ENCODE assay signal across 8 mouse cellular contexts in genomic region chr13:12257391-12258380, GRCm38 (mm10). TPM values are rescaled to one million over a fixed set of nuclear protein-coding genes. Genes with fewer than 3 reads are reported as not detected.
DNase-seq lines count a peak whose midpoint lies in the region; ATAC-seq and TF ChIP-seq lines count a peak whose summit lies in the region.

Mtr (minus strand) TSS chr13:12258113.

- H3K4me2 ChIP-seq in forebrain, embryonic 16.5 days (ENCODE audit: low read length): peak within 1 kb of the TSS; percentile 59
- peak within 1 kb of the TSS; percentile 68 for H3K4me2 ChIP-seq in lung, embryonic 14.5 days

- no peak for TF ChIP-seq CTCF in G1E (IDR thresholded peaks at IDR 0.05; ENCODE audit: low read depth, low read length)
- TF ChIP-seq CTCF in layer of hippocampus, adult 2 months (conservative IDR thresholded peaks at IDR 0.05): no peak
- TF ChIP-seq CTCF in lung, embryonic 14.5 days (IDR thresholded peaks at IDR 0.05; ENCODE audit: low read depth): no peak
- TF ChIP-seq CTCF in olfactory bulb, adult 2 months (IDR thresholded peaks at IDR 0.05; ENCODE audit: insufficient read depth, low read depth, low read length): no peak
- 0 out of 2 replicates have a peak, but pooled peaks have one; percentile 34 for TF ChIP-seq CTCF in thymus, adult 2 months (IDR thresholded peaks at IDR 0.05; ENCODE audit: borderline replicate concordance, control insufficient read depth, extremely low read depth, insufficient read depth, low read length, poor library complexity)

- intact Hi-C loops in heart, postnatal 36 days (cut with DNase I): loop anchor here (5.0 kb wide), 2 partner anchors 135 to 310 kb away; partner anchors contain the start of gene Ero1lb

- H3K36me3 ChIP-seq in G1E (replicated peaks): peaks cover 22% of the 10 kb centered on the region
- no peaks in the 10 kb centered on the region for H3K36me3 ChIP-seq in forebrain, embryonic 16.5 days (ENCODE audit: control insufficient read depth, insufficient read depth)
- H3K36me3 ChIP-seq in lung, embryonic 14.5 days (ENCODE audit: insufficient read depth): no peaks in the 10 kb centered on the region
- H3K36me3 ChIP-seq in thymus, adult 2 months (ENCODE audit: control insufficient read depth, insufficient read depth, low read length): no peaks in the 10 kb centered on the region

- peak; percentile 99 for ATAC-seq in G1E (ENCODE audit: extremely low read depth, insufficient number of reproducible peaks, low FRiP score, poor library complexity, severe bottlenecking)
- ATAC-seq in forebrain, embryonic 16.5 days: peak; percentile 100
- ATAC-seq in lung, embryonic 14.5 days (ENCODE audit: insufficient read depth): peak; percentile 100

- peaks cover 13% of the 10 kb centered on the region for H3K9me3 ChIP-seq in G1E (replicated peaks)
- no peaks in the 10 kb centered on the region for H3K9me3 ChIP-seq in forebrain, embryonic 16.5 days (ENCODE audit: control insufficient read depth, low read length)
- no peaks in the 10 kb centered on the region for H3K9me3 ChIP-seq in lung, embryonic 14.5 days (ENCODE audit: low read depth, low read length)

- peak within 1 kb of the TSS; percentile 90 for H3K27ac ChIP-seq in forebrain, embryonic 16.5 days (ENCODE audit: low read length)
- H3K27ac ChIP-seq in layer of hippocampus, adult 2 months: peak within 1 kb of the TSS; percentile 83
- peak within 1 kb of the TSS; percentile 91 for H3K27ac ChIP-seq in lung, embryonic 14.5 days (ENCODE audit: low read depth)
- H3K27ac ChIP-seq in olfactory bulb, adult 2 months (ENCODE audit: insufficient read depth, low read depth, low read length): peak within 1 kb of the TSS; percentile 40; the same call in 1 of the 2 replicates
- H3K27ac ChIP-seq in thymus, adult 2 months (ENCODE audit: control insufficient read depth, insufficient read depth, low read length): peak within 1 kb of the TSS; percentile 24; the same call in 1 of the 2 replicates

- DNase-seq in G1E (ENCODE audit: low spot score): peak; percentile 95
- DNase-seq in cerebellum, adult 18-20 months: peak; percentile 95 to 99
- peak; percentile 91 for DNase-seq in heart, postnatal 36 days
- peak; percentile 95 to 97 for DNase-seq in layer of hippocampus, adult 2 months (ENCODE audit: low spot score in 2 of 2)
- peak; percentile 98 for DNase-seq in lung, embryonic 14.5 days
- peak; percentile 96 for DNase-seq in thymus, adult 2 months

- TF ChIP-seq POLR2A in olfactory bulb, adult 2 months (IDR thresholded peaks at IDR 0.05; ENCODE audit: insufficient read depth, low read depth, low read length): peak; percentile 91
- TF ChIP-seq POLR2A in thymus, adult 2 months (IDR thresholded peaks at IDR 0.05; ENCODE audit: control insufficient read depth, extremely low read depth, insufficient read depth, low read length, poor library complexity): peak; percentile 94

- peaks cover 28% of the 10 kb centered on the region for H3K4me1 ChIP-seq in G1E (ENCODE audit: insufficient read depth, low read depth, low read length)
- H3K4me1 ChIP-seq in forebrain, embryonic 16.5 days (replicated peaks; ENCODE audit: control insufficient read depth, insufficient read depth, low read length): peaks cover 10% of the 10 kb centered on the region
- peaks cover 10% of the 10 kb centered on the region; the same call in 1 of the 2 replicates for H3K4me1 ChIP-seq in lung, embryonic 14.5 days (ENCODE audit: insufficient read depth)
- no peaks in the 10 kb centered on the region for H3K4me1 ChIP-seq in olfactory bulb, adult 2 months (ENCODE audit: control insufficient read depth, insufficient read depth, low read length)
- H3K4me1 ChIP-seq in thymus, adult 2 months (replicated peaks; ENCODE audit: control insufficient read depth, insufficient read depth, low read length): no peaks in the 10 kb centered on the region

- H3K27me3 ChIP-seq in G1E (ENCODE audit: insufficient read depth, low read length): no peaks in the 10 kb centered on the region
- no peaks in the 10 kb centered on the region for H3K27me3 ChIP-seq in forebrain, embryonic 16.5 days (replicated peaks; ENCODE audit: control insufficient read depth, insufficient read depth, low read length)
- no peaks in the 10 kb centered on the region for H3K27me3 ChIP-seq in lung, embryonic 14.5 days (ENCODE audit: insufficient read depth, low read length)
- H3K27me3 ChIP-seq in thymus, adult 2 months (ENCODE audit: control insufficient read depth, insufficient read depth, low read length): no peaks in the 10 kb centered on the region

- under 1% methylated on average over 69 of the region's 69 CpGs for WGBS in forebrain, embryonic 16.5 days
- under 1% methylated on average over 69 of the region's 69 CpGs for WGBS in lung, embryonic 14.5 days
- WGBS in olfactory bulb, adult 2 months: under 1% methylated on average over 69 of the region's 69 CpGs
- under 1% methylated on average over 69 of the region's 69 CpGs for WGBS in thymus, adult 2 months

- H3K4me3 ChIP-seq in G1E (ENCODE audit: low read depth, low read length): peak within 1 kb of the TSS; percentile 85
- H3K4me3 ChIP-seq in forebrain, embryonic 16.5 days (replicated peaks; ENCODE audit: low read length): peak within 1 kb of the TSS; percentile 73
- H3K4me3 ChIP-seq in layer of hippocampus, adult 2 months: peak within 1 kb of the TSS; percentile 97
- peak within 1 kb of the TSS; percentile 66 for H3K4me3 ChIP-seq in lung, embryonic 14.5 days (ENCODE audit: low read depth, low read length)
- peak within 1 kb of the TSS; percentile 79 for H3K4me3 ChIP-seq in olfactory bulb, adult 2 months (ENCODE audit: insufficient read depth, low read depth, low read length)
- H3K4me3 ChIP-seq in thymus, adult 2 months (ENCODE audit: control insufficient read depth, insufficient read depth, low read length): peak within 1 kb of the TSS; percentile 83

- peak within 1 kb of the TSS; percentile 79 for H3K9ac ChIP-seq in forebrain, embryonic 16.5 days (replicated peaks; ENCODE audit: low read depth, low read length)
- peak within 1 kb of the TSS; percentile 62 for H3K9ac ChIP-seq in lung, embryonic 14.5 days

RNA-seq across cellular contexts. Expression of gene Mtr, which starts in this region (rescaled TPM):
- 55.9 and 58.5 TPM in 2 replicates for total RNA-seq in G1E (2014; fragmentation: Nextera tagmentation)
- 39.1 and 48.7 TPM in 2 replicates for total RNA-seq in G1E (2017)
- 17.8 and 26.4 TPM in 2 replicates for polyA plus RNA-seq in G1E (2012)
- 5.3 and 5.8 TPM in 2 replicates for polyA plus RNA-seq in forebrain, embryonic 16.5 days (2015; fragmentation: Nextera tagmentation; extraction: Ambion mirVana)
- 100 to 1,000 TPM in 1 of 2 experiments, 10 to 100 TPM in 1; 59.9 to 102 TPM for total RNA-seq in heart, postnatal 36 days (2021)
- 10 to 100 TPM; 18.2 to 20.6 TPM for total RNA-seq in layer of hippocampus, adult 2 months (2021)
- polyA plus RNA-seq in lung, embryonic 14.5 days (2014; fragmentation: Nextera tagmentation; extraction: Ambion mirVana): 21.3 and 21.9 TPM in 2 replicates
- polyA plus RNA-seq in olfactory bulb, adult 2 months (2012; ENCODE audit: insufficient read depth, insufficient read length, low replicate concordance, missing spikeins): not detected in 2 replicates
- 13.5 and 14.5 TPM in 2 replicates for polyA plus RNA-seq in thymus, adult 2 months (2012; rRNA removed)

Comparison
In these comparisons a context has a peak if more than half of its experiments do, and no peak if none do; other contexts are left out.
1. Peak in every context shown above with its lines: DNase-seq, ATAC-seq, H3K4me3 ChIP-seq and H3K27ac ChIP-seq.
2. H3K27ac ChIP-seq: peak in every context shown above with its lines; median percentile 91 in lung, embryonic 14.5 days; 90 in forebrain, embryonic 16.5 days; 83 in layer of hippocampus, adult 2 months; 40 in olfactory bulb, adult 2 months; 24 in thymus, adult 2 months.